Mouse (Mus musculus): ENCODE data around the gene Wnk2. TPM values are rescaled to one million over a fixed set of nuclear protein-coding genes. Genes with fewer than 3 reads are reported as not detected.

The Wnk2 gene
- polyA plus RNA-seq, 1 experiment = not detected

- Histone ChIP-seq H3K4me3 (ENCODE audit: insufficient read depth, low read length) (no peak overlapping the region), H3K4me1 (ENCODE audit: control insufficient read depth, insufficient read depth, low read length) (0 out of 2 replicates have a peak, but pooled peaks cover 2% of the 10 kb centered on the region), H3K27ac (ENCODE audit: insufficient read depth, low read length) (peak overlapping the region; percentile 19; the same call in 1 of the 2 replicates)
- TF ChIP-seq CTCF (IDR thresholded peaks at IDR 0.05; ENCODE audit: borderline replicate concordance, insufficient read depth, low read length) (no peak), POLR2A (IDR thresholded peaks at IDR 0.05; ENCODE audit: low read depth, low read length) (no peak)
Observed at GRCm38 (mm10) chr13:48990138-48990537, 157.7 kb downstream of the Wnk2 start.

Other genes with a start within 250 kb of the Wnk2 start
- 168 and 174 TPM in 2 replicates for gene Fam120a, start 180.0 kb downstream of the Wnk2 start, polyA plus RNA-seq (2011; ENCODE audit: insufficient read length, low read depth, missing spikeins)
- gene Ninj1, start 39.5 kb upstream of the Wnk2 start, polyA plus RNA-seq (2011; ENCODE audit: insufficient read length, low read depth, missing spikeins) = 27.6 and 28.6 TPM in 2 replicates
- 28.1 and 30.4 TPM in 2 replicates for gene Card19, start 68.0 kb upstream of the Wnk2 start, polyA plus RNA-seq (2011; ENCODE audit: insufficient read length, low read depth, missing spikeins)
- gene Susd3, start 100.7 kb upstream of the Wnk2 start, polyA plus RNA-seq (2011; ENCODE audit: insufficient read length, low read depth, missing spikeins) = 0.37 TPM in 1 of 2 replicates, not detected in the other
- gene Fgd3, start 172.3 kb upstream of the Wnk2 start, polyA plus RNA-seq (2011; ENCODE audit: insufficient read length, low read depth, missing spikeins) = 8.5 and 24.7 TPM in 2 replicates
- gene Bicd2, start 193.6 kb upstream of the Wnk2 start, polyA plus RNA-seq (2011; ENCODE audit: insufficient read length, low read depth, missing spikeins) = 43.1 and 54.4 TPM in 2 replicates

All from embryonic fibroblast, embryonic 13.5 days (primary cell).